Mouse (Mus musculus) small intestine, adult 2 months (tissue): ENCODE data around the gene Cryzl2.

Experiments
- CTCF ChIP-seq: fragments of 200-500 bp; IDR thresholded peaks from 2 replicates; pipeline ENCODE4 v1.5.1; 2012; ENCODE audit warnings: low read depth, mild to moderate bottlenecking, control low read depth, inconsistent platforms, low read length, moderate library complexity, mixed read lengths; ENCODE audit not compliant: insufficient replicate concordance, insufficient read length; ENCODE audit errors: extremely low read depth
- POLR2A ChIP-seq: fragments of 200-500 bp; IDR thresholded peaks from 2 replicates; pipeline ENCODE4 v1.6.1; 2012; ENCODE audit warnings: low read depth, mild to moderate bottlenecking, control low read depth, inconsistent platforms, low read length, moderate library complexity

DNA sequence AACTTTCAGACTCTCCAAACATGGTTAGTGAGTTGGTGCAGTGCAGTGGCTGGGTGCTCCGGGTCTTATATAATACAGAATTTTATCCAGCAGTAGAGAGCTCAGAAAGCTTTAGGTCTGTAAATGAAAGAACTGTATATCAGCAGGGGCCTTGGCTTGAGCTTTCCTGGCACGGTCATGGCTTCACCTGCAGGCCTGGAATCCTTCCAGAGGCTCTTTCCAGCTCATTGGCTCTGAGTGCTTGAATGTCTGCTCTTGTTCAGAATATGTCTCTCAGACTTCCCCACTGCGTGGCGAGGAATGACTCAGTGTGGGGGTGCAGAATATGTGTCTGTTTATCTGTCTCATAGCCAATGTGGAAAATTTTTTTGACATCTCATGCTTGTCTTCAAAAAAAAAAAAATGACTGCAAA is 59.7 kb downstream of the Cryzl2 start:
- TF ChIP-seq CTCF (no peak), POLR2A (no peak)
